Mouse (Mus musculus) olfactory bulb, adult 2 months (tissue): Measurements from ENCODE around the gene Fam129b. TPM values are rescaled to one million over a fixed set of nuclear protein-coding genes. Genes with fewer than 3 reads are reported as not detected.

Experiments
- H3K27ac ChIP-seq: fragments of 200-500 bp; 2 replicates; pipeline ENCODE4 v1.5.1; 2012; ENCODE audit warnings: low read depth, low read length; ENCODE audit not compliant: insufficient read depth
- H3K4me1 ChIP-seq: fragments of 200-500 bp; 2 replicates; pipeline ENCODE4 v1.6.1; 2012; ENCODE audit warnings: low read length; ENCODE audit not compliant: control insufficient read depth, insufficient read depth
- H3K4me3 ChIP-seq: fragments of 200-500 bp; 2 replicates; pipeline ENCODE4 v1.5.1; 2012; ENCODE audit warnings: mild to moderate bottlenecking, low read depth, low read length, moderate library complexity; ENCODE audit not compliant: insufficient read depth
- CTCF ChIP-seq: fragments of 200-500 bp; IDR thresholded peaks from 2 replicates; pipeline ENCODE4 v1.5.1; 2012; ENCODE audit warnings: low read depth, mild to moderate bottlenecking, low read length, moderate library complexity; ENCODE audit not compliant: insufficient read depth
- POLR2A ChIP-seq: fragments of 200-500 bp; IDR thresholded peaks from 2 replicates; pipeline ENCODE4 v1.6.1; 2012; ENCODE audit warnings: mild to moderate bottlenecking, low read depth, low read length, moderate library complexity; ENCODE audit not compliant: insufficient read depth
- WGBS: fragments of 180-500 bp; shearing (Covaris S2); methylation state at CpG from one replicate; pipeline ENCODE4 v1.1.7; 2018; 5-methylcytosine and 5-hydroxymethylcytosine counted together
- polyA plus RNA-seq: library from polyadenylated mRNA; stranded (reverse); fragments of >200 nt; gene quantifications from 2 replicates; pipeline ENCODE4 v1.2.4, GENCODE M21; 2012; ENCODE audit warnings: low replicate concordance; ENCODE audit not compliant: missing spikeins, insufficient read depth, insufficient read length

Gene Fam129b
- polyA plus RNA-seq, 1 experiment: not detected

DNA sequence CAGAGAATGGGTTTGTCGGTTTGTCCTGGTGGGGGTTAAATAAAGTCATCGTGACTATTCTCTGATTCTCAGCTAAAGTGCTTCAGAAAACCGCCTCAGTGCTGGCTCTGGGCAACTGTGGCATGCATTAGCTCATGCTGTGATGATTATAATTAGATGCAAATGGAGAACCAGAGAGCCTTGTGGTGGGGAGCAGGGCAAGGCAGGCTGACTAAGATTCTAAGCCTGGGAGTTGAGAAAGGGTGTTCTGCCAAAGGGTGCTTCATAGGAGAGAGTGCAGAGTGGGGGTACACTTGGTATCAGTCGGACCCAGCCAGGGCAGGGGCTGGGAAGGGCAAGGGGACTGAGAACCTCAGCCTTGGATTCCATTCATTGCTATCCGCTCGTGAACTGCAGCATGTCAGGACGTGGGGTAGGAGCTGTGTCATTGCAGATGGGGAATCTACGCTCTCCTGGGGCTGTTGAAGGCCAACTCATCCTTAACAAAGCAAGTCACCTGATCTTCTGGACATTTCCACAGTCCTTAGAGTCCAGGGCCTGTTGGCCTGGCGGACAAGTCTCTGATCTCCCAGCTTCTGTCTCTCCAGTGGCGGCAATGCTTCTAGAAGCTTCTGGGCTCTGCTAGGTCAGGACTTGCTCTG, 20.7 kb downstream of the Fam129b start:
- WGBS: 27% methylated on average over 10 of the region's 10 CpGs
- peak overlapping the region; percentile 95 for H3K27ac ChIP-seq
- H3K4me1 ChIP-seq: peaks cover 63% of the 10 kb centered on the region
- TF ChIP-seq CTCF: no peak
- TF ChIP-seq POLR2A: no peak
- H3K4me3 ChIP-seq: no peak overlapping the region

DNA sequence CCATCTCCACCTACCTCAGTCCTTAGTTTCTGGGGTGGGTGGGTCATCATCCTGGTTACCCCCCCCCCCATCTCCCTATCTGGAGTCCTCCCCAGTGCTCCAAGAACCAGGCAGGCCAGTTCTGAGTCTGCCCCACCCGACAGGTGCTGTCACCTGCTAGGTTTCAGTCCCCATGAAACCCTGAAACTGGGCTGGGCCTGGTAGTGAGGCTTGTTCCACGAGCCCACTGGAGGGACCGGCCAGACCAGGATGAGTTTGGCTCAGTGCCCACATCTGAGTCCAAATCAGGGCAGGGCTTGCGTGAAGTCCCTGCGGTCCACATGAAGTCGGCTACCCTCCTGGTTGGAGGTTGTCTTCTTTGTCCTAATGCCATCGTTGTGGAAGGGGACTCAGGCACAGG, 23.1 kb downstream of the Fam129b start:
- WGBS: 64% methylated on average over 7 of the region's 7 CpGs
- no peak overlapping the region for H3K27ac ChIP-seq
- H3K4me1 ChIP-seq: peaks cover 65% of the 10 kb centered on the region
- TF ChIP-seq CTCF: no peak
- no peak for TF ChIP-seq POLR2A
- no peak overlapping the region for H3K4me3 ChIP-seq

DNA sequence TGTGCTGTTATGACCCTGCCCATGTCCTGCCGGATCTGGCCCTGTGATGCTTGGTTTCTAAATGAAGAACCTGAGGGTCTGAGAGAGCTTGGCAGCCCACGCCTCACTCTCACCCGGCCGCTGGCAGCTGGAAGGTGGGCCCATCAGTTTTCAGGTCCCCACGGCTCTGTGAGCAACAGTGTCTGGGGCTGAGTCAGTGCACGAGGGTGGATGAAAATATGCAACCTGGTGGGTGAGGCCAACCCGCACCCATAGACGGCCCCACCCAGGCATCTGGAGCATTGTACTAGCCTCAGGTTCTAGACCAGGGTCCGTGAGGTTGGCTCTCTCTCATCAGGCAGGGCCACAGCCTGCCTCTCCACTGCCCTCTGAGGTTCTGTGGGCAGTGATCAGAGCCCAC, 26.2 kb downstream of the Fam129b start:
- Histone ChIP-seq H3K27ac (no peak overlapping the region), H3K4me1 (peaks cover 63% of the 10 kb centered on the region), H3K4me3 (no peak overlapping the region)
- WGBS: 65% methylated on average over 9 of the region's 9 CpGs
- no peak for TF ChIP-seq CTCF
- no peak for TF ChIP-seq POLR2A

DNA sequence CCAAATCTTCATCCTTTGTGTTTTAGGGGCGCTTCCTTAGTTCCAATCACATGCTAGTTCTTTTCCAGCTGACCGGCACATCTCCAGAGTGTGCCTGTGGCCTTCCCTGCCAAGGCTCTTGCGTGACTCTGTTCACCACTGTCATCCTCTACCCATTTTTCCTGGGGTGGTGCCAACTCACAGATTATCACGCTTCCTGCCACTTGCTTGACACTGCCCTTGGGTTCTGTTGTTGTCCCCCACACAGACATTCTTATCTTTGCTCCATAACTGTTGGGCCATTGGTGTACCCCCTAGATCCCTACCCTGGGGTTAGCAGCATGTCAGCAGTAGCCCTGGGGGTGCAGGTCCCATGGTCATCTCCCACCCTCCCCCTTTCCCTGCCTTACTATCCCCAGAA, 27.6 kb downstream of the Fam129b start:
- 83% methylated on average over 4 of the region's 4 CpGs for WGBS
- TF ChIP-seq CTCF: no peak
- TF ChIP-seq POLR2A: no peak
- H3K4me3 ChIP-seq: no peak overlapping the region
- H3K4me1 ChIP-seq: peaks cover 62% of the 10 kb centered on the region
- no peak overlapping the region for H3K27ac ChIP-seq

DNA sequence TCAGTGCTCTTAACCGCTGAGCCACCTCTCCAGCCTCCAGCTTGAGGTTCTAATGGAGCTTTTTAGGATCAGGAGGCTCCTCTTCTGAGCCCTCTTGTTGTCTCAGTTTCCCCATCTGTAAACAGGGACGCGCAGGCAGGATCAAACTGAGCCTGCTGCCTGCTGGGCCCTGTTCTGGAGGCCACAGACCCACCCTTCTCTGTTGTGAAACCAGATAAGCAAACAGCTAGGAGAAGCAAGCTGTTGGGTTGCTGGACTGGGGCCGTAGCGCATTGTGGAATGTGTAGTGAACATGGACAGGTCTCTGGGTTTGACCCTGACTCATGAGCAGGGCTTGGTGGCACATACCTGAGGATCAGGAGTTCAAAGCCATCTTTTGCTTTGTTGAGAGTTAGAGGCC, 28.7 kb downstream of the Fam129b start:
- no peak overlapping the region for H3K27ac ChIP-seq

DNA sequence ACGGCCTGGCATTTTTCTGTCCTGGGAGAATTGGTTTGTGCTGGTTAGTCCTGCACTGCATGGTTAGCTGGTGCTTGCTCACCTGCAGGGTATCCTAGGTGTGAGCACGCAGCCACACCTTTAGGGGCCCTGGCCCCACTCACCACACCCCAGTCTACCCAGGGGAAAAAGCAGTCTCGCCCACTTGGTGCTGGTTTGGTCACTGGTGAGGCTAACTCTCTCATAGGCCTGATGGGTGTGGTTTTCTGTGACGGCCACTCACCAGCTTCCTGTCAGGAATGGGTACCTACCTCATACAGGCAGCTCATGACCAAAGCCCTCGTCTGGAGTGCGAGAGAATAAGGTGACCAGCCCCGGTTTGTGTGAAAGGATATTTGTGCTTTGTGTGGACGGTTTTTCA, 29.4 kb downstream of the Fam129b start:
- H3K4me1 ChIP-seq: peaks cover 66% of the 10 kb centered on the region
- H3K27ac ChIP-seq: no peak overlapping the region
- WGBS: 82% methylated on average over 8 of the region's 8 CpGs
- no peak for TF ChIP-seq POLR2A
- no peak for TF ChIP-seq CTCF
- H3K4me3 ChIP-seq: no peak overlapping the region

More for the DNA sequence above, 28.7 kb downstream of the Fam129b start:
- Histone ChIP-seq H3K4me1 (peaks cover 67% of the 10 kb centered on the region), H3K4me3 (no peak overlapping the region)
- TF ChIP-seq POLR2A (no peak), CTCF (no peak)
- 92% methylated on average over 5 of the region's 5 CpGs for WGBS

DNA sequence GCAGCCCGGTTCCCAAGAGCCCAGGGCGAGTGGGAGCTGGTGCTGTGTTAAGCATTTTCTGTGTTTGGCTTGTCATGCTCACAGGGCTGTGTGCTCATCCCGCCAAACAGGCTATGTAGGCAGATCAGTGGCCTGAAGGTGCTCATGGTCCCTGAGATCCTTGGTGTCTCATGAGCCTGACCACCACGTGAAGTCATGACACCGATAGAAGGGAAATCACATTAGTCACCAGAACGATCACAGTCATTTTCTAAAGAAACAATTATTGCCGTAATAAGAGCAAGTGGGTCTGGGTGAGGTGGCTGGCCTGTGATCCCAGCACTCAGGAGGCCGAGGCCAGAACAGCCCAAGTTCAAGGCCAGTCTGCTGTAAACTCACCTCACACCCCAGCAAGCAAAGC, 31.5 kb downstream of the Fam129b start:
- H3K27ac ChIP-seq: peak overlapping the region; percentile 54
- no peak overlapping the region for H3K4me3 ChIP-seq
- peaks cover 53% of the 10 kb centered on the region for H3K4me1 ChIP-seq
- no peak for TF ChIP-seq CTCF
- no peak for TF ChIP-seq POLR2A
- 34% methylated on average over 8 of the region's 8 CpGs for WGBS

DNA sequence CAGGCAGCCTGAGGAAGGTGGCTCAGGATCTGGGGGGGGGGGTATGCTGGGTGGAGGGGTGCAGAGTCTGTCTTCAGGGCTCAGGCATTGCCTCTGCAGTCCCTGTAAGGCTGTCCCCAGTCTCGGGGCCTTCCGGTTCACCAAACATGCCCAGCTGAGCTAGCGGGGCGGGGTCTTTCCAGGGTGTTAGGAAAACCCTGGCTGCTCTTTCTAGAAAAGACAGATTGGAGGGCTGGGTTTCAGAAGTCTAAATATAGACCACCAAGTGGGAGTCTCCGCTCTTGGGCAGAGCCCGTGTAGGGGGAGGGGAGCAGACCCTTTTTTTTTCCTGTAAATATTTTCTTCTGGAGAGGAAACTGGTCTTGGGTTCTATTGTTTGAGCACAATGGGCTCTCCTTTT, 32.4 kb downstream of the Fam129b start:
- TF ChIP-seq POLR2A (no peak), CTCF (no peak)
- Histone ChIP-seq H3K27ac (peak overlapping the region; percentile 76), H3K4me3 (no peak overlapping the region), H3K4me1 (peaks cover 53% of the 10 kb centered on the region)
- 11% methylated on average over 6 of the region's 6 CpGs for whole genome bisulfite sequencing

DNA sequence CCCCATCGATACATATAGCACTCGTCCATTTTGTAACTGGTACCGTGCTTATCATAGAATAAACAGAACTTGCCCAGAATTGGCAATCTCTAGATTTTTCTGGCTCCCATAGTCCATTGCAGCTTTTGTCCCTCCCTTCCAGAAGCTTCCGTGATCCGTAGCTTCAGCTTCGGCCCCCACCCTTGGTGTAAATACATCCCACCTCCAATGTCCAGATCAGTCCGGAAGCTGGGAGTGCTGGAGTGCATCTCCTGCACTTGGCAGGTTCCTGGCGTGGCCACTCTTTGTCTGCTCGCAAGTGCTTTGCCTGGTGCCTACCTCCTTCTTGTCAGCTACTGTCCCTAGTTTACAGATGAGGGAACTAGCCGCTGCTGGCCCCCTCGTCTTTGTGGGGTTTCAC, 32.9 kb downstream of the Fam129b start:
- Histone ChIP-seq H3K4me3 (no peak overlapping the region), H3K4me1 (peaks cover 51% of the 10 kb centered on the region), H3K27ac (peak overlapping the region; percentile 76)
- TF ChIP-seq CTCF (no peak), POLR2A (no peak)
- WGBS: 28% methylated on average over 11 of the region's 11 CpGs

DNA sequence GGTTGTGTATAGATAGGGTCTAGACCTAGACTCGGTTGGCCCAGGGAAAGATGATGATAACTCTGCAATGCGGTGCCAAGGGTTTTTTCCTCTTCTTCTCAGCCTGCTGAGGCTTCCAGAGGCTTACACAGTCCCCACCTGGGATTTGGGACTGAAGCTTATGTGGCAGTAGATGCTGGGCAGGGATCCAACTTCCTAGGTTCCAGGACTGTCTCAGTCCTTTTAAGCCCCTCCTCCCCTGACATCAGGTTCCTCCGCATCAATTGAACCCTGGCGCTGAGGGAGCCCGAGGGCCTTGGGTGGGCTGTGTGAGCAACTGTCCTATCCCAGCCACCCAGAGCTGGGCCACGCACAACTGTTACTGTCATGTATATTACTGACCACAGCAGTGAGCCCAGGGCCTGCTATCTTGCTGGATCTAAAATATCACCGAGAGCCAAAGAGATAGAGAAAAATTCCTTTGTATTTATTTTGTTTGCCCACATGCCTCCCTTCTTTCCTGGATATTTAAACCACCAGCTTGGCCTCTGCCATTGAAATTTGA, 35.8 kb downstream of the Fam129b start:
- TF ChIP-seq CTCF (no peak), POLR2A (no peak)
- 82% methylated on average over 7 of the region's 7 CpGs for WGBS

More for the DNA sequence above, 35.8 kb downstream of the Fam129b start:
- Histone ChIP-seq H3K4me1 (peaks cover 40% of the 10 kb centered on the region), H3K4me3 (no peak overlapping the region), H3K27ac (no peak overlapping the region)
